ENCODE assay signal across 1 mouse cellular context in genomic region chr4:138336876-138337275, GRCm38 (mm10).
TF ChIP-seq lines count a peak whose summit lies in the region.

No protein-coding gene starts in this region.

TF ChIP-seq in MEL, 35 proteins besides CTCF, POLR2A, EP300 and RAD21:
- TF ChIP-seq ETS1 (IDR thresholded peaks at IDR 0.05; ENCODE audit: low read depth, low read length): 0 out of 2 replicates have a peak, but pooled peaks have one; percentile 31
- TF ChIP-seq HCFC1 (IDR thresholded peaks at IDR 0.05; ENCODE audit: low read depth, low read length): peak; percentile 38; the same call in 1 of the 2 replicates
- no peak for TF ChIP-seq CHD1 (IDR thresholded peaks at IDR 0.05; ENCODE audit: low read depth, low read length)
- TF ChIP-seq ZNF384 (IDR thresholded peaks at IDR 0.05; ENCODE audit: low read depth, low read length): no peak
- TF ChIP-seq JUND (IDR thresholded peaks at IDR 0.05; ENCODE audit: low read depth, low read length): peak; percentile 99
- TF ChIP-seq MYC (IDR thresholded peaks at IDR 0.05; ENCODE audit: low read depth, low read length): peak; percentile 74
- TF ChIP-seq KAT2A (conservative IDR thresholded peaks at IDR 0.05; ENCODE audit: low read depth, low read length): no peak
- no peak for TF ChIP-seq CHD2 (IDR thresholded peaks at IDR 0.05; ENCODE audit: low read length)
- TF ChIP-seq RCOR1 (IDR thresholded peaks at IDR 0.05; ENCODE audit: low read depth, low read length): 0 out of 2 replicates have a peak, but pooled peaks have one; percentile 24
- peak; percentile 26; the same call in 1 of the 2 replicates for TF ChIP-seq MXI1 (IDR thresholded peaks at IDR 0.05; ENCODE audit: low read depth, low read length)
- no peak for TF ChIP-seq TBP (IDR thresholded peaks at IDR 0.05; ENCODE audit: low read depth, low read length)
- TF ChIP-seq USF1 (IDR thresholded peaks at IDR 0.05; ENCODE audit: low read depth, low read length): no peak
- 0 out of 2 replicates have a peak, but pooled peaks have one; percentile 39 for TF ChIP-seq BHLHE40 (IDR thresholded peaks at IDR 0.05; ENCODE audit: borderline replicate concordance, low read depth, low read length)
- peak; percentile 66 for TF ChIP-seq MAX (IDR thresholded peaks at IDR 0.05; ENCODE audit: low read length)
- no peak for TF ChIP-seq TAL1 (IDR thresholded peaks at IDR 0.05; ENCODE audit: low read length)
- TF ChIP-seq NRF1 (IDR thresholded peaks at IDR 0.05; ENCODE audit: insufficient read depth, low read depth, low read length, poor library complexity, severe bottlenecking): peak; percentile 51; the same call in 1 of the 2 replicates
- peak; percentile 76 for TF ChIP-seq MAZ (IDR thresholded peaks at IDR 0.05; ENCODE audit: low read depth, low read length)
